Mouse (Mus musculus): ENCODE measurements at regions not wholly inside any gene's neighbourhood (a gene's known extent, or its start where the extent isn't known, plus 50 kb on each side); places are given as distances from the start of the nearest gene placed in this dataset.
A peak's percentile ranks its signal among the peaks of the same experiment; 100 is the strongest.

- no peak for DNase-seq
- intact Hi-C loops (cut with DNase I): no loop called here
Observed at GRCm38 (mm10) chr3:22995833-22996232, 919.4 kb downstream of the Tbl1xr1 start.

DNA sequence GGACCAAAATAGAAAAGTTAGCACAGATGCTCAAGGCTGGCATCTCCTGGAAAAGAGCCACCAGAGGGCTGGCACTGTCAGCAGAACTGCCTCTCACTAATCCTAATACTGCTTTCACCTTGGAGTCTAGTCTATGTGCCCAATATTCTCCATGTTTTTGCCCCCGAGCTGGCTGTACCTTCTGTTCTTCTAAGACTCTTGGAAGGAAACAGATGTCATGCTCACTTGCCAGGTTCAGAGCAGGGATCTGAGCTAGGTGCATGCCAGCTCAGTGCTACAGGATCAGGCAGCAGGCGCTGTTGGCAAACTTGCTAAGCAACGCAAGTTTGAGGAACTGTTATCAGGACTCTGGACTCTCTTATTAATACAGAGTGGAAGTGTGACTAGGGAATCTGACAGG, 924.6 kb downstream of the Tbl1xr1 start:
- intact Hi-C loops (cut with DNase I): no loop called here
- DNase-seq: peak; percentile 65

- DNase-seq: no peak
- intact Hi-C loops (cut with DNase I): no loop called here
Observed at GRCm38 (mm10) chr3:23032064-23032463, 955.6 kb downstream of the Tbl1xr1 start.

DNA sequence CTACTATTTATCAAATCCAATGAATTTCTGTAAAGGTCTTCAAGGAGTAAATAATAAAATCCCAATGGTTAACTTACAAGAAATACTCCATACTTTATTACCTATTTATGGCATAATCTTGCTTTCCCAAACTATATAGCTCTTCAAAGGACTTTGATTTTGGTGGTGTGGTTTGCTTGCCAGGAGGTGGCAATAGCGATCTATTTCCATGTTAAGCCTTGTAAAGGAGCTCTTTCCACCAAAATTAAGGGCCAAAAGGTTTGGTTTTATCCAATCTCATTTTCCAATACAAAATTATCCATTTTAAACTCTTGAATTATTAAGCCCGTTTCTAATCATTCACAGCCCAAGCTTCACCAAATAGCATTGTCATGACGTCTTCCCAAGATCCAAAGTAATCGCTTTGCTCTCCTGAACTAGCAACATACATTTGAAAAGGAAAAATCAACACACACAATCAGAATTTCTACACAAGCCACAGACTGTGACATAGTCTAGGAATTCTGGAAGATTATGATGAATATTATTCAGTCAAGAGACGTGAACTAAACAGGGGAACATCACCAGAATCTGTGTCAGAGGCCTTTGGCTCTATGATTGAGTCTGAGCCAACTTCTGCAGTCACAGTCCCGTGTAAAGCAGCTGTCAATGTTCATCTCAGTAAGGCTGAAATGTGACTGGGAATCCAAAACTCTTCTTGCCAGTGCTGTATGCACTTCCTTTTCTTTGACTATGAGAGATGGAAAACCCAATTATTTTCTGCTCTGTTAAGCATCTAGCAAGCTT, 986.9 kb downstream of the Tbl1xr1 start:
- DNase-seq: peak; percentile 5
- intact Hi-C loops (cut with DNase I): no loop called here

DNA sequence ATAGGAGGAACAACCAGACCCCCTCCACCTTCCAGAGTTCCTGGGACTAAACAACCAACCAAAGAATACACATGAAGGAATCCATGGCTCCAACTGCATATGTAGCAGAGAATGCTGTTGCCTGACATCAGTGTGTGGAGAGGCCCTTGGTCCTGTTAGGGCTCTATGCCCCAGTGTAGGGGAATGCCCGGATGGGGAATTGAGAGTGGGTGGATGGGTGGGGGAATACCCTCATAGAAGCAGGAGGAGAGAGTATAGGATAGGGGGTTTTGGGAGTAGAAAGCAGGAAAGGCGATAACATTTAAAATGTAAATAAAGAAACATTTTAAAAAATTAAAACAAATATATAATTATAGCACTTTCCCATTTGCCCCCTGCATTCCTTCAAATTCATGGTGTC, 995.0 kb downstream of the Tbl1xr1 start:
- intact Hi-C loops (cut with DNase I): no loop called here
- DNase-seq: no peak

All from left cerebral cortex, postnatal 4 days (tissue).